Mouse (Mus musculus) gastrocnemius, adult 8-10 months (tissue): ENCODE measurements around the gene Gnrhr. TPM values are rescaled to one million over a fixed set of nuclear protein-coding genes. Genes with fewer than 3 reads are reported as not detected.

Experiments
- DNase-seq, 2 experiments: peaks; one replicate each; pipeline ENCODE4 v3.0.0; 2022; ENCODE audit warnings: low spot score in 2 of 2
- total RNA-seq, 4 experiments: library from RNA; stranded (reverse); gene quantifications; 2 replicates each; pipeline ENCODE4 v1.2.4; 2022

Gnrhr gene
- not detected for total RNA-seq

- DNase-seq = no peak
Measured at GRCm38 (mm10) chr5:86197801-86198200, at the start of gene Gnrhr. Gnrhr (minus strand) TSS chr5:86197901.

GRCm38 (mm10) chr5:86246559-86246958 lies 48.9 kb upstream of the Gnrhr start:
- DNase-seq = no peak

DNA sequence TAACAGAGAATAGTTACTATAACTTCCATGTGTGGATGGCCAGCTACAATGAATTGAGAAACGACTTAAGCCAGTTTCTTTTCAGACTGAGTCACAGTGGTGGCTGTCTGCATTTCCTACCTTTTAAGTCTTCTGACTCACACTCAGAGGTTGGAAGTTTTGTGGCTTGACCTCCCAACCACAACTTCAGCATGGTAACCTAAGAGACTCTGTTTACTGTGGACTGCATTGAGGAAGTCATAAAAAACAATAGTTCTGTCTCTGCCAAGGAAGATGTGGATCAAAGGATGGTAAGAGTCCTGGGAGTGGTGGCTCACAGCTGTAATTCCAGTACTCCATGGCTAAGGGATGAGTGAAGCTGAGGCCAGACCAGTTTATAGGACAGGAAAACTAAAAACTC lies 47.2 kb upstream of the Gnrhr start:
- no peak for DNase-seq

DNA sequence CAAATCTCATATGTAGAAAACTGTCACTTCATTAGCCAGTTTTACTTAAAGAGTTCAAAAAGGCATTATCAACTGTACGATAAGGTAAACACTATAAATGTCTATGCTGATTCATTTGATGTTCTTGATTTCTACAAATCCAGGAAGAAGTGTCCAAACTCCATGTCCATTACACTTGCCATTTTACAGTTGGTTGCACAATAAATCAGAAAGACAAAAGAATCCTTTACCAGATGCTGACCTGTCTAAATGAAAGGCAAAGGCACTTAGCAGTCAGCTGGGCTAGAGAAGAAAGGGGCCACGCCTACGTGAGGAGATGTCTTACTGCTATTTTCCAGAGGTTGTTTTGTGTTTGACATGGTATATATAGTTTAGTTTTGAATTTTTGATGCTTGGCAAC lies 46.6 kb upstream of the Gnrhr start:
- DNase-seq = no peak

- DNase-seq = no peak
Measured at GRCm38 (mm10) chr5:86227156-86227853, 29.6 kb upstream of the Gnrhr start.

GRCm38 (mm10) chr5:86191356-86191755 lies 6.3 kb downstream of the Gnrhr start:
- DNase-seq = no peak

GRCm38 (mm10) chr5:86190770-86191169 lies 6.9 kb downstream of the Gnrhr start:
- DNase-seq = no peak

- no peak for DNase-seq
Measured at GRCm38 (mm10) chr5:86190290-86190689, 7.4 kb downstream of the Gnrhr start.

- no peak for DNase-seq
Measured at GRCm38 (mm10) chr5:86187441-86187840, 10.3 kb downstream of the Gnrhr start.

DNA sequence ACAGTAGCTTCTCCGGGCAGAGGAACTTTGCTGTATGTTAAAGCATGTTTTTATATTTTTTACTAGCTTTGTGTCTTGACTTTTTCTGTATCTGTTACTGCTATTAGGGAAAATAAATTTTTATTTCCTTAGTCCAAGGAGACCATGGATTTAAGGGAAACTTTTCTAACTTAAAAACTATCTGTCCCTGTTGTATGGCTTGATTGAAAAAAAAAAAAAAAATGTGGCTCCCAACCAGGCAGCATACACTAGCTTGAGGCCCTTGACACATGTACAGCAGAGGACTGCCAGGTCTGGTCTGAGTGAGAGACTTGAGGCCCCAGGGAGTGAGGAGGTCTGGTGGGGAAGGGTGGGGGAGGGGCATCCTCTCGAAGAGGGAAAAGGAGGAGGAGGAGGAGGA lies 23.9 kb downstream of the Gnrhr start:
- no peak for DNase-seq

- DNase-seq = peak; percentile 96 to 97
Measured at GRCm38 (mm10) chr5:86172449-86173161, 25.1 kb downstream of the Gnrhr start, which contains the start of gene Uba6. Uba6 (minus strand) TSS chr5:86172803.

- no peak for DNase-seq
Measured at GRCm38 (mm10) chr5:86172088-86172448, 25.6 kb downstream of the Gnrhr start.

Other genes with a start within 250 kb of the Gnrhr start
- 1 to 10 TPM; 2.3 to 3.3 (median 2.6) TPM for gene Cenpc1, start 132.3 kb downstream of the Gnrhr start, total RNA-seq
- gene Stap1, start 126.2 kb downstream of the Gnrhr start, total RNA-seq = not detected
- gene Uba6, start 25.1 kb downstream of the Gnrhr start, total RNA-seq = 1 to 10 TPM; 4.5 to 5.9 (median 4.9) TPM
- gene Tmprss11c, start 91.4 kb upstream of the Gnrhr start, total RNA-seq = not detected
- gene Tmprss11d, start 175.5 kb upstream of the Gnrhr start, total RNA-seq = not detected